ENCODE assay signal across 21 mouse cellular contexts in the genomic region with DNA sequence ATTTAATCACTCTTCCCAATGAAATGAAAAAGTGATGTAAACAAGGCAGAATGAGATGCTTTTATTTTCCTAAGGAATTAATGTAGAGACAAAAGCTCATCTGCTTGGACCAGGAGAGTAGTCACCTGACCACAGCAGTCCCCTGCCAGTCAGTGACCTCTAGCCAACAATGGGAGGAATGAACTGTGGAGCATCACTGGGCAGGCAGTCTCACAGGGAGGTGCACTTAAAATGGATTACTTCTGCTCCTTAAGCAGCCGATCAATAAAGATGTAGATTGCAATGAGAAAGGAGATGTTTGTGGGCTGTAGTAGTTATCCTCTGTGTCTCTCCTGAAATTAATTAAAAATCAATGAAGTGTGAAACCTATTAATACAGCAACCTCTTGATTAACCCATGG.
"Had no signal": no experiment of that assay in that cellular context is flagged by ENCODE, and none has a peak within 500 bp of the region (broad histone marks: within the 10 kb centered on the region; RNA-seq: fewer than 3 reads in every experiment).

No protein-coding gene starts in this region.

- H3K4me3 ChIP-seq: liver, embryonic 13.5 days; liver, embryonic 15.5 days; lung, embryonic 15.5 days; megakaryocyte, embryonic 14.5 days; midbrain, embryonic 10.5 days; midbrain, embryonic 13.5 days; midbrain, embryonic 15.5 days; myocyte had no signal

- DNase-seq: liver, embryonic 13.5 days; liver, postnatal 0 days; lung, adult 2 months; lung, postnatal 14 days; lung, postnatal 36 days; right cerebral cortex, adult 18-20 months; right cerebral cortex, postnatal 25 days; right cerebral cortex, postnatal 4 days; spleen, adult 18-20 months; thymus, adult 18-20 months; thymus, postnatal 14 days; thymus, postnatal 36 days had no signal

- H3K36me3 ChIP-seq: liver, embryonic 13.5 days; liver, embryonic 15.5 days; lung, embryonic 15.5 days; midbrain, embryonic 10.5 days; midbrain, embryonic 13.5 days; midbrain, embryonic 15.5 days had no signal

- H3K27me3 ChIP-seq: liver, embryonic 13.5 days; liver, embryonic 15.5 days; lung, embryonic 15.5 days; megakaryocyte, embryonic 14.5 days; midbrain, embryonic 13.5 days; midbrain, embryonic 15.5 days had no signal

- H3K9ac ChIP-seq: liver, embryonic 13.5 days; liver, embryonic 15.5 days; liver, postnatal 0 days; lung, embryonic 15.5 days; midbrain, embryonic 13.5 days; midbrain, embryonic 15.5 days had no signal

- H3K4me1 ChIP-seq: liver, embryonic 13.5 days; liver, embryonic 15.5 days; lung, embryonic 15.5 days; megakaryocyte, embryonic 14.5 days; midbrain, embryonic 13.5 days; midbrain, embryonic 15.5 days had no signal

- H3K27ac ChIP-seq: liver, embryonic 13.5 days; liver, embryonic 15.5 days; lung, embryonic 15.5 days; macrophage; midbrain, embryonic 10.5 days; midbrain, embryonic 13.5 days; midbrain, embryonic 15.5 days had no signal

- H3K4me2 ChIP-seq: liver, embryonic 13.5 days; liver, embryonic 15.5 days; lung, embryonic 15.5 days; midbrain, embryonic 13.5 days; midbrain, embryonic 15.5 days had no signal

- H3K9me3 ChIP-seq: liver, embryonic 13.5 days; liver, embryonic 15.5 days; lung, embryonic 15.5 days; megakaryocyte, embryonic 14.5 days; midbrain, embryonic 10.5 days; midbrain, embryonic 13.5 days; midbrain, embryonic 15.5 days had no signal

- ATAC-seq: liver, postnatal 0 days; lung, postnatal 0 days; midbrain, embryonic 13.5 days; midbrain, embryonic 15.5 days had no signal
